Mouse (Mus musculus): ENCODE data around the gene Eif2b1. TPM values are rescaled to one million over a fixed set of nuclear protein-coding genes. Genes with fewer than 3 reads are reported as not detected.
A peak's percentile ranks its signal among the peaks of the same experiment; 100 is the strongest.
"Not testable (repeated sequence)": the region's sequence is repeated elsewhere in the genome, so short reads cannot be mapped to it uniquely, and the experiment has no call there.

Eif2b1 gene
- polyA plus RNA-seq, 1 experiment from 2014 or later, result 71.1 TPM

DNA sequence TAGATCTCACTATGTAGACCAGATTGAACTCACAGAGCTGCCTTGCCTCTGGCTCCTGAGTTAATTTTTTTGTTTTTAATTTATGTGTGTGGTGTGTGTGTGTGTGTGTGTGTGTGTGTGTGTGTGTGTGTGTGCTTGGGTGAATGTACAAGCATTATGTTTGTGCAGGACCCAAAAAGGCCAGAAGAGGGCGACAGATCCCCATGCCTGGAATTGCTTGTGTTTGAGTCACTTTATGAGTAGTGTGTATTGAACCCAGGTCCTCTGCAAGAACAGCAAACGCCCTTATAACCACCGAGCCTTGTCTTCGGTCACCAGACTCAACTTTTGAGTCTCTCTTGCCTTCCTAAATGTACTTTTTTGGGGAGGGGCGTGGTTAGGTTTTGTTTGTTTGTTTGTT, 23.4 kb upstream of the Eif2b1 start:
- H3K9ac ChIP-seq (replicated peaks; ENCODE audit: low read depth, low read length), result no peak overlapping the region
- H3K9me3 ChIP-seq (ENCODE audit: control insufficient read depth, low read length), result no peaks in the 10 kb centered on the region
- WGBS, result 71% methylated on average over 5 of the region's 5 CpGs
- H3K4me2 ChIP-seq (ENCODE audit: low read length), result no peak overlapping the region
- H3K27ac ChIP-seq (ENCODE audit: low read length), result no peak overlapping the region
- no peaks in the 10 kb centered on the region; the same call in 1 of the 2 replicates for H3K36me3 ChIP-seq (ENCODE audit: control insufficient read depth, insufficient read depth)
- no peak overlapping the region for H3K4me3 ChIP-seq (replicated peaks; ENCODE audit: low read length)
- no peaks in the 10 kb centered on the region for H3K27me3 ChIP-seq (replicated peaks; ENCODE audit: control insufficient read depth, insufficient read depth, low read length)
- peaks cover 11% of the 10 kb centered on the region for H3K4me1 ChIP-seq (replicated peaks; ENCODE audit: control insufficient read depth, insufficient read depth, low read length)
- ATAC-seq, result no peak

DNA sequence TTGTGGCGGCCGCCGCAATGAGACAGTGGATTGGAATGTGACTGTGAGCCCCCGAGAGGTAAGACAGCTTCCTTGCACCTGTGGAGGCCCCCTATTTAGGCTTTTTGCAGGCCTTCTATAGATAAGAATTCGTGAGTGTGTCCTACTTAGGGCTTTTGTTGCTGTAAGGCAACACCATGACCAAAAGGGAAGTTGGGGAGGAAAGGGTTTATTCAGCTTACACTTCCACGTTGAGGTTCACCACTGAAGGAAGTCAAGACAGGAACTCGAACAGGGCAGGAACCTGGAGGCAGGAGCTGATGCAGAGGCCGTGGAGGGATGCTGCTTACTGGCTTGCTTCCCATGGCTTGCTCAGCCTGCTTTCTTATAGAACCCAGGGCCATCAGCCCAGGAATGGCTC, 20.8 kb upstream of the Eif2b1 start:
- ATAC-seq; H3K9me3 ChIP-seq (ENCODE audit: control insufficient read depth, low read length); H3K27me3 ChIP-seq (replicated peaks; ENCODE audit: control insufficient read depth, insufficient read depth, low read length); H3K36me3 ChIP-seq (ENCODE audit: control insufficient read depth, insufficient read depth); H3K9ac ChIP-seq (replicated peaks; ENCODE audit: low read depth, low read length); H3K27ac ChIP-seq (ENCODE audit: low read length); H3K4me3 ChIP-seq (replicated peaks; ENCODE audit: low read length); H3K4me2 ChIP-seq (ENCODE audit: low read length): not testable (repeated sequence)
- H3K4me1 ChIP-seq (replicated peaks; ENCODE audit: control insufficient read depth, insufficient read depth, low read length), result peaks cover 11% of the 10 kb centered on the region
- 58% methylated on average over 8 of the region's 8 CpGs for WGBS

DNA sequence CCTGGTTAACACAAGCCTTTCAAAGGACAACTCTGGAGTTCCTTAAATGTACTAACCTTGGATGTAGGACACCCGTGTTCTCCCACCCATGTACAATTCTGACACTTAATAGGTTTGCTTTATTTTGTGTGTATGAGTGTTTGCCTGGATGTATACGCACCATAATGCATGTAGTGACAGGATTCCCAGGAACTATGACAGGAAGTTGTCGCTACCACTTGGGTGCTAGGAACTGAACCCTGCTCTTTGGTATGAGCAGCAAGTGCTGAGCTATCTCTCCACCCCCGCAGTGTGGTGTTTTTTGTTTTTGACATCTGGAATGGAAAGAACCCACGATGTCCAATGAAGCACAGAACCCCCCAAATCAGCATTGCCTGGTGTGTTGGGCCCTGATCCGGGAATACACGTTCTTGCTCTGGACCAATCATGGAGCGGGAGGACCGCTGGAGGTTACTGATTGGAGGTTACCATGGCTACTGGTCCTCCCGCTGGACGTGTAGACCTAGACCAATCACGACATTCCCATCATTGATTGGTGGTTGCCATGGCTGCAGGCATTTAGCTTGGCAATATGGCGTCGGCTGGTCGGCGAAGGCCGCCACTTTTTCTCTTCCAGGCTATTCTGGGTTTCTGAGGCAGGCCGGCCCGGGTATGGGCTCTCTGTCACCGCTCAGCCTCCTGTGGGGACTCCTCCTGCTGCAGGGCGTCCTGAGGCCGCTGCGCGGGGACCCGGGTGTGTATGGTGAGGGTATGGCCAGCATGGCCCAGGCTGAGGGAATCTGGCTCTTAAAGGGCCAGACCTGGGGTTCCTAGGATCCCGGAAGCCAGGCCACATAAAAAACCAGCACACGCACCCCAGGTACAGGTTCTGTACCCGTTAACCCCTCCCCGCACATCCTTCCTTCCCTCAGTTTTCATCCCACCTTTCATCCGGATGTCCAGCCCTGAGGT, 19.6 kb upstream of the Eif2b1 start:
- H3K27ac ChIP-seq (ENCODE audit: low read length), result no peak overlapping the region
- H3K9me3 ChIP-seq (ENCODE audit: control insufficient read depth, low read length), result no peaks in the 10 kb centered on the region
- H3K4me1 ChIP-seq (replicated peaks; ENCODE audit: control insufficient read depth, insufficient read depth, low read length), result peaks cover 11% of the 10 kb centered on the region
- WGBS, result 5% methylated on average over 30 of the region's 30 CpGs
- peaks cover 9% of the 10 kb centered on the region for H3K36me3 ChIP-seq (ENCODE audit: control insufficient read depth, insufficient read depth)
- H3K4me3 ChIP-seq (replicated peaks; ENCODE audit: low read length), result peak overlapping the region; percentile 94
- H3K27me3 ChIP-seq (replicated peaks; ENCODE audit: control insufficient read depth, insufficient read depth, low read length), result no peaks in the 10 kb centered on the region
- peak overlapping the region; percentile 81 for H3K9ac ChIP-seq (replicated peaks; ENCODE audit: low read depth, low read length)
- H3K4me2 ChIP-seq (ENCODE audit: low read length), result peak overlapping the region; percentile 85
- peak; percentile 100 for ATAC-seq

DNA sequence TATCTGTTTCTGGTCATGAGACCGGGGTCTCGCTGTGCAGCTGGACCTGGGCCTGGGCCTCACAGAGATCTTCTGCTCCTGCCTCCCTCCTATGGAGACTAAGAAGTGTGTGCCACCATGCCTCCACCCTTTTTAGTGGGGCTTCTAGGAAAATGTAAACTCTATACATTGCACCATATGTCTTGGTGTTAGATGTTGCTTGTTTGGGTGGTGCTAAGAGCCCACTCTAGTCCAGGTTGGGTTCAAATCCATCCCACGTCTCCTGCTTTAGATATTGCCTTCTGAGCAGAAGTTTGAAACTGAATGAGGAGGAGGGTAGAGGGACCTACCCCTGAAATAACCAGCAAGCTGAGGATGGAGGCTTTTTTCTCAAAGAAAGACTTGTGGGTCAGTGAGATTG, 13.8 kb upstream of the Eif2b1 start:
- H3K4me3 ChIP-seq (replicated peaks; ENCODE audit: low read length), result no peak overlapping the region
- no peaks in the 10 kb centered on the region for H3K4me1 ChIP-seq (replicated peaks; ENCODE audit: control insufficient read depth, insufficient read depth, low read length)
- no peaks in the 10 kb centered on the region for H3K27me3 ChIP-seq (replicated peaks; ENCODE audit: control insufficient read depth, insufficient read depth, low read length)
- no peaks in the 10 kb centered on the region for H3K9me3 ChIP-seq (ENCODE audit: control insufficient read depth, low read length)
- no peak for ATAC-seq
- H3K4me2 ChIP-seq (ENCODE audit: low read length), result no peak overlapping the region
- peaks cover 24% of the 10 kb centered on the region for H3K36me3 ChIP-seq (ENCODE audit: control insufficient read depth, insufficient read depth)
- 92% methylated on average over 3 of the region's 3 CpGs for WGBS
- H3K27ac ChIP-seq (ENCODE audit: low read length), result no peak overlapping the region
- H3K9ac ChIP-seq (replicated peaks; ENCODE audit: low read depth, low read length), result no peak overlapping the region

DNA sequence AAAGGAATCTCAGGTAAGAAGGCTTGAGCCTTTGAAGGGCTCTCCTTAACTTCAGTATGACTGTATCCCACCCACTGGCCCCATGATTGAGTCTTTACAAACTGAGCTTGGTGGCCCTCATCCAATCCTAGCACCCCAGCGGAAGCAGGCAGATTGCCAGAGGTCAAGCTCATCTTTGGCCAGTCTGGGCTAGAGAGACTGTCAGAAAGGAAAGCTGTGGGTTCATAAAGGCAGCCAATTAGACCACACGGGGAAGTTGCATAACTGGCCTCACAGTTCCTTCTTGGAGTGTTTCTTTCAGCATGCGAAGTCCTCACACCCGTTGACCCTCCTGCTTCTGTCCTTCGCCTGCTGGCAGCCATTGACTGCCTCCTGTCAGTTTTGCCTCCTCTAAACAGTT, 3.6 kb upstream of the Eif2b1 start:
- Histone ChIP-seq H3K4me3 (replicated peaks; ENCODE audit: low read length) (no peak overlapping the region), H3K27ac (ENCODE audit: low read length) (no peak overlapping the region), H3K4me1 (replicated peaks; ENCODE audit: control insufficient read depth, insufficient read depth, low read length) (peaks cover 20% of the 10 kb centered on the region), H3K4me2 (ENCODE audit: low read length) (no peak overlapping the region), H3K27me3 (replicated peaks; ENCODE audit: control insufficient read depth, insufficient read depth, low read length) (no peaks in the 10 kb centered on the region), H3K9me3 (ENCODE audit: control insufficient read depth, low read length) (no peaks in the 10 kb centered on the region), H3K9ac (replicated peaks; ENCODE audit: low read depth, low read length) (no peak overlapping the region), H3K36me3 (ENCODE audit: control insufficient read depth, insufficient read depth) (peaks cover 17% of the 10 kb centered on the region)
- no peak for ATAC-seq
- 96% methylated on average over 5 of the region's 5 CpGs for WGBS

DNA sequence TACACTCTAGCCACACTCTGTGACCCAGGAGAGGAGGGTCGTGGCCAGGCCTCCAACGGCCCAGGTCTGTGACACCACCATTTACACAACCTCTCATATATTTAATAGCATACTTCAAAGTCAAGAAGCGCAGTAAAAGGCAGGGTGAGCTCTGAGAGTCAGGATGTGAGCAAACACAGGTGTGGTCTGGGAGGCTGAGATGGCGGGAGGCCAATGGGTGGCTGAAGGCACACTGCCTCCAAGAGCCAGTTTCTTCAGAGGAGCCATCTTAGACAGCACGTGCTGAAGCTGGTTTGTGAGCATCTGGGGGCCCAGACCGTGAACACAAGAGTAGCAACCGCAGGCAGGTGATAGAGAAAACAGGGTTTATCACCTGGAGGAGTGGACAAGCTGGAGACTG, 3.5 kb downstream of the Eif2b1 start:
- Histone ChIP-seq H3K9me3 (ENCODE audit: control insufficient read depth, low read length) (no peaks in the 10 kb centered on the region), H3K27ac (ENCODE audit: low read length) (no peak overlapping the region), H3K36me3 (ENCODE audit: control insufficient read depth, insufficient read depth) (peaks cover 36% of the 10 kb centered on the region), H3K4me2 (ENCODE audit: low read length) (no peak overlapping the region), H3K27me3 (replicated peaks; ENCODE audit: control insufficient read depth, insufficient read depth, low read length) (no peaks in the 10 kb centered on the region), H3K4me1 (replicated peaks; ENCODE audit: control insufficient read depth, insufficient read depth, low read length) (peaks cover 19% of the 10 kb centered on the region), H3K4me3 (replicated peaks; ENCODE audit: low read length) (no peak overlapping the region), H3K9ac (replicated peaks; ENCODE audit: low read depth, low read length) (no peak overlapping the region)
- ATAC-seq, result no peak
- 92% methylated on average over 7 of the region's 7 CpGs for WGBS

DNA sequence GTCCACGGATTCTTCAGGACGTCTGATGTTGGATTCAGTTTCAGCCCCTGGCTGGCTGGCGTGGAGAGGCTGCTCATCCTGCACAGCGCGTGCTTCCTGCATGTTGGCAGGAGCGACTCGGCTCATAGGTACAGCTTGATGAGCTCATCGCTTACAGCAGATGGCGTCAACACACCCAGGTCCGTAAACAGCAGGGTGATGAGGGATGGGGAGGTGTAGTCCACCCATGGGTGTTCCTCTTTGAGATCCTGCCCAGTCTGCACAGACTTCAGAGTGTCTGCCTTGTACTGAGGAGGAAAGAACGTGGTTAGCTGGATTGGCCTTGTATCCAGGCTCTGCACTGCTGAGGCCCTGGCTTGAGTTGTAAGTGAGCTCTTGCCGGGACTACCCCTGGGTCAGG, 7.9 kb downstream of the Eif2b1 start:
- H3K4me1 ChIP-seq (replicated peaks; ENCODE audit: control insufficient read depth, insufficient read depth, low read length), result no peaks in the 10 kb centered on the region
- ATAC-seq, result no peak
- H3K27ac ChIP-seq (ENCODE audit: low read length), result no peak overlapping the region
- no peaks in the 10 kb centered on the region for H3K27me3 ChIP-seq (replicated peaks; ENCODE audit: control insufficient read depth, insufficient read depth, low read length)
- no peak overlapping the region for H3K4me3 ChIP-seq (replicated peaks; ENCODE audit: low read length)
- no peak overlapping the region for H3K4me2 ChIP-seq (ENCODE audit: low read length)
- no peak overlapping the region for H3K9ac ChIP-seq (replicated peaks; ENCODE audit: low read depth, low read length)
- H3K36me3 ChIP-seq (ENCODE audit: control insufficient read depth, insufficient read depth), result peaks cover 59% of the 10 kb centered on the region
- 79% methylated on average over 12 of the region's 12 CpGs for whole genome bisulfite sequencing
- H3K9me3 ChIP-seq (ENCODE audit: control insufficient read depth, low read length), result no peaks in the 10 kb centered on the region

DNA sequence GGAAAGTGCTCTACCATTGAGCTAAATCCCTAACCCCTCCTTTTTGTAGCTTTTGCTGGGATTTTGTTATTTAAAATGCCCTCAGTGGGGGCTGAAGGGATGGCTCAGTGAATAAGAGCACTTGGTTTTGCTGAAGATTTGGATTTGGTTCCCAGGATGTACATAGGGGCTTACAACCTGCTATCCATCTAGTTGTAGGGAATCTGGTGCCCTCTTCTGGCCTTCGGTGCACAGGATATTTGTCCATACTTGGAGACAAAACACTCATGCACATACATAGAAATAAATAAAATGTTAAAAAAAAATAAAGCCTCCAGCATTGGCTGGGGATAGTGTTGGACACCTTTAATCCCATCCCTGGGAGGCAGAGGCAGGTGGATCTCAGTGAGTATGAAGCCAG, 23.8 kb downstream of the Eif2b1 start:
- Histone ChIP-seq H3K9ac (replicated peaks; ENCODE audit: low read depth, low read length) (no peak overlapping the region), H3K27ac (ENCODE audit: low read length) (no peak overlapping the region), H3K4me2 (ENCODE audit: low read length) (no peak overlapping the region), H3K27me3 (replicated peaks; ENCODE audit: control insufficient read depth, insufficient read depth, low read length) (no peaks in the 10 kb centered on the region), H3K4me1 (replicated peaks; ENCODE audit: control insufficient read depth, insufficient read depth, low read length) (peaks cover 14% of the 10 kb centered on the region), H3K4me3 (replicated peaks; ENCODE audit: low read length) (no peak overlapping the region), H3K36me3 (ENCODE audit: control insufficient read depth, insufficient read depth) (peaks cover 15% of the 10 kb centered on the region), H3K9me3 (ENCODE audit: control insufficient read depth, low read length) (no peaks in the 10 kb centered on the region)
- ATAC-seq, result no peak
- WGBS, result 72% methylated on average over 1 of the region's 1 CpGs

DNA sequence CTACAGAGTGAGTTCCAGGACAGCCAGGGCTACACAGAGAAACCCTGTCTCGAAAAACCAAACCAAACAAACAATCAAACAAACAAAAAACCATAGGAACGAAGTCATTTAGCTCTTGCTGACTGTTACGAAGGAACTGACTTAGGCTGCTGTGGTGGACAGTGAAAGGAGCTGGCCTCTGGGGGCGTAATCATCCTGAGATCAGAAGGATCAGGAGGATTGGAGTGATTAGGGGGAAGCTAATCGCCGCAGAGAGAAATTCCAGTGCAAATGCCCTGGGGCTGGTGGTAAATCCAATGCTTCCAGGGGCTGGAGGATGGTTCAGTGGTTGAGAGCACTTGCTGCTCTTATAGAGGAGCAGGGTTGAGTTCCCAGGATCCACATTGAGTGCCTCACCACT, 25.3 kb downstream of the Eif2b1 start:
- ATAC-seq, result no peak
- peak overlapping the region; percentile 63; the same call in 1 of the 2 replicates for H3K9ac ChIP-seq (replicated peaks; ENCODE audit: low read depth, low read length)
- WGBS, result 62% methylated on average over 6 of the region's 6 CpGs

More for the DNA sequence above, 25.3 kb downstream of the Eif2b1 start:
- Histone ChIP-seq H3K4me3 (replicated peaks; ENCODE audit: low read length) (peak overlapping the region; percentile 52), H3K27ac (ENCODE audit: low read length) (no peak overlapping the region), H3K9me3 (ENCODE audit: control insufficient read depth, low read length) (no peaks in the 10 kb centered on the region), H3K36me3 (ENCODE audit: control insufficient read depth, insufficient read depth) (peaks cover 11% of the 10 kb centered on the region), H3K27me3 (replicated peaks; ENCODE audit: control insufficient read depth, insufficient read depth, low read length) (no peaks in the 10 kb centered on the region), H3K4me2 (ENCODE audit: low read length) (peak overlapping the region; percentile 77), H3K4me1 (replicated peaks; ENCODE audit: control insufficient read depth, insufficient read depth, low read length) (peaks cover 14% of the 10 kb centered on the region)

Data from forebrain, embryonic 16.5 days (tissue).